Mouse (Mus musculus): ENCODE measurements around the gene Cmss1. TPM values are rescaled to one million over a fixed set of nuclear protein-coding genes. Genes with fewer than 3 reads are reported as not detected.

Cmss1 gene
- total RNA-seq, 4 experiments from 2014 or later = 63.7 to 86.8 (median 76.8) TPM

DNA sequence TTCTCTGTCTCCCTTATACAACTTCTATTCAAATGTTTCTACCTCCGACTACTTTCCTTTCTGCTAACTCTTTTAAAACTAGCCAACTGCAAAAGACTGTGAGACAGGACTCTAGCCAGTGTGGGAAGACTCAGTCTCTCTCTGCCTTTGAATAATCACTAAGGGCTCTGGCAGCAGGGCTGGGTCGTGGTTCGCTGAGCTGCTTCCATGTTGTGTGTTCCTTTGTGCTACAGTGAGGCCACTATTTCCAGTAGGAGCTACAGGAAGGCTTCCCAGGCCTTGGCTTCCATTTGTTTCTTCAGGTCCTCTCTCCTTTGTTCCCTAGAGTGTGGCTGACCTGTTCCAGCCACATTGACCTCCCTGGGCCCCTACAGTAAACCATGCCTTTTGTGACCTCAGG lies 260.4 kb downstream of the Cmss1 start:
- no peak for DNase-seq (ENCODE audit: low spot score)

DNA sequence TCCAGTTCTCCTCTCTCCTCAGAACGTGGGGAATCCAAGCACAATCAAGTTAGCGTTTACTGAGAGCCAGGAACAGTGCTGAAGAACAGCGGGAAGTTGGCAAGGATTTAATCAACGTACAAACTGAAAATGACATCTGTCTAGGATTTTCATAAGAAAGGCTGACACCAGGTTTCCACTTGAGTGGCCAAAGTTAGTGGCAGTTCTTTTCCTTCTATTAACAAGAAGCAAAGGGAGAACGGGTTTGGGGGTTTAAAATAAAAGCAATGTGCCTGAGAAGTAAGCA lies 266.1 kb downstream of the Cmss1 start:
- DNase-seq (ENCODE audit: low spot score) = no peak

DNA sequence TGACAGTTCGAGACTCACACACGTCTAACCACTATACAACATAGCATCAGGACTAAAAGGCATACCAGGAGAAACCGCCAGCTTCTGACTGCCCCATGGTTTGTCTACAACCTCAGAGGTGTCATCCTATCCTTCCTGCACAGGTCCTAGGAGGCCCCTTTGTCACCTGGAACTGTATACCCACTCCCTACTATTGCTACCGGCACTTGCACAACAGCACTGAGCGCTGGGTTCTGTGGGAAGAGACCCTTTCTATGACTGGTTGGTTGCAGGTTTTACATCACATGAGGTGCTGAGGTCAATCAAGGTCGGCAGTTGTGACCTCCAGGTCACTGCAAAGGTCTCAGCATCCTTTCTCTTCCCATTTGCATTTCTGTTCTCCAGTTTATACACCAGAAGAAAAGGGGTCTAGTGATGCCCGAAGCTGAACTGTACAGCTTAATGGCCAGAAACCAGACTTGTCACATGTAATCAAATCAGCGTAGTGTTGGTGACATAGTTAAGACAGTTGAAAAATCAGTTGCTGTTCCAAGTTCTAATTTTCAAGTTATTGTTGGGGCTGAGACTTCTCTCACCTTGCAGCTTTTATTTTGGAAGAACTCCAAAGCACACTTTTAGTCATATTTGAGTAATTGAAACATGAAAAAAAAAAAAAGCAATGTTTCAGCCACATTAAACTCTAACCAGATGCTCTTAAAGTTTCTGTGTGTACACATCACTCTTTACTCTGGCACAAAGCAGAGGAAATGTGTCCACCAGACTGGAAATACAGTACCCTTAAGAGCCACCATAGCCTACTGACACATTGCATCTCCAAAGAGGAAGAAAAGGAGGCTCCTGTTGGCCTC lies 266.7 kb downstream of the Cmss1 start:
- no peak for DNase-seq (ENCODE audit: low spot score)

DNA sequence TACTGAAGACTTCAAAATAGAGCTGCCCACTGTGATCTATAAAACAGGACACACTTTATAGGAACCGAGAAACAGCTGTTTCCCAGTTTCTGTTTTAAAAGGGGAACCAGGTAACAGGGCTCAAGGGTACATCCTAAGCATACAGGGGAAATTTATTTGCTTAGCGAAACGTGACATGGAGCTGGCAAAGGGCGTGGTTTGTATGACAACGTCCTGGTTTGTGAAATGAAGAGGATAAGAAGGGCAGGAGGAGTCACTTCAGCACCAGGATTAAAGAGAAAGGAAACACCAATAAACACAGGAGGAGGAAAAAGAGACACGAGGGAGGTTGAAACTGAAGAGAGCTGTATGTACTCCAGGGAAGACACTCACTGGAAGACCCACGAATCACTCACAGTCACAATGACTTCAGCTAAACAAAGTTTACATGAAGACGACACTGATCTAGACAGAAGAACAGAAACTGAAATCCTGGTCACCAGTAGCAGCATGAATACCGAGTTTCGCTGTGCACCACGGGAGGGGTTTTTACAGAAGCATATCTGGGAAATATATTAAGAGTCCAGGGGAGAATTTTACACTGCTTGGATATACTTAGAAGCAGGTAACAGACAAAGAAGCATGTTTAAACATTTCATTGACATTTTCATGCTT lies 269.8 kb downstream of the Cmss1 start:
- DNase-seq (ENCODE audit: low spot score) = peak; percentile 46

DNA sequence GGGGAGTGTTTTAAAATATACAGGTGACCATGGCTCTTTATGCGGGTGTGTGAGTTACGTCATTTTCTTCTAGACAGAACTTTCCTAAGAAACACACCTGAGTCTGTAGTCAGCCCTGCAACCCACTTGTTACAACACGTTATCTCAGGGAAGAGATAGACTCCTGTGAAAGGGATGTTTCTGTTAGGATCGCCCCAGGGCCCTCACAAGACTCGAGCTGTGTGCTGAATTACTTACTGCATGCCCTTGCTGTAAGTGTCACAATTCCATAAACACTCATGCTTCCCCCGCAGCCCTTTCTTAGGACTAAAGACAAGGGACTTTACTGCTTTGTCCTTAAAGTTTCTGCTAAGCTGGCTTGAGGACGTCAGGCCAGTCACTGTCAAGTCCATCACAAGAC lies 274.4 kb downstream of the Cmss1 start:
- DNase-seq (ENCODE audit: low spot score) = no peak

DNA sequence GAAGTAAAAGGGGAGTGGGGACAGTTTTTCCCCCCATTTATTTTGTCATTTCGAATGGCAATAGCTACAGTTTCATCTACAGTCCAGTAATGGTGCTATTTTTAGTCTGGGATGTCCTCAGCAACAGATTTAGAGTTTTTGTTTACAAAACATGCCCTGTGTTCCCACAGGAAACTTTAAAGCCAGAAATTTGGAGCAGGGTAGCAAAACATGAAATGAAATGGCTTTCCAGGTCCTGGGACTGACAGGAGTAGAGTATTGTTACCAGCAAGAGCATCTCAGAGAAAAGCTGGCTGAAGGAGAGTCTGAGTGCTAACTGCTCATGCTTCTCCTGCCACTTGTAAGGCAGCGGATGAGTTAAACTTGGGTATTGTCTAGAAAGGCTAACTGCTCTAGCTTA lies 276.6 kb downstream of the Cmss1 start:
- DNase-seq (ENCODE audit: low spot score) = no peak

DNA sequence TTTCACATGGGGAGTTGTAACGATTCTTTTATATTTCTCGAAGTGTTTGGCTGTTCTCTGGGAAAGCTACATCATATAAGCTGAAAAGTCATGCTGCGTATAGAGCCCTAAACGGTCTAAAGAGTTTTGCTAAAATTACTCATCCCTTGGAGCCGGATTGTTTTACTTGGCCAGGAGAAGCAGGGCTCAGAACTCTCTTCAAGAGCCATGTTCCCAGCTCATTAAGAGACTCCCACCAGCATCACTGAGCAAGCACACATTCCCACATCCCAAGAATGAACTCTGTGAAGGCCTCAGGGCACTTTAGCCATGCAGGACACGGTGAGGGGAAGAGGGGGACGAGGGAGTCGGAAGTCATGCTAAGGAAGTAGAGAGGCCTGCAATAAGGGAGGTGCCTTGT lies 277.6 kb downstream of the Cmss1 start:
- DNase-seq (ENCODE audit: low spot score) = peak; percentile 53

DNA sequence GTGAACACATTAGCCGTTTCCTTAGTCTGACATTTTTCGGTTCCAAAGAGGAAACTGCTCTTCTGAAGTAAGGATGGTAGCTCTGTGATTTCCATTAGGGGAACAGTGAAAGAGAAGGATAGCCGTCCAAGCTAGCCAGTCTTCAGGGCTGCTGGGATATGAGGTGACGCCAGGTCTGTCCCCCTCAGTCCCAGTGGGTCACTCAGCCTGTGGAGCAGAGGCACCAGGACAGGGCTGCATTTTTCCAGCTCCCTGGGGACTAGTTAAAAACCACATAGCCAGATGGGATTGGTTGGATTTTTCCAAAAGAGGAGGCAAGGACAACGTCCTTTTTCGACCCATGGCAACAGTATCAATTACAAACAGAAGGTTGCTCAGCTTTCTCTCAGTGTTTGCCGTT lies 279.7 kb downstream of the Cmss1 start:
- peak; percentile 80 for DNase-seq (ENCODE audit: low spot score)

DNA sequence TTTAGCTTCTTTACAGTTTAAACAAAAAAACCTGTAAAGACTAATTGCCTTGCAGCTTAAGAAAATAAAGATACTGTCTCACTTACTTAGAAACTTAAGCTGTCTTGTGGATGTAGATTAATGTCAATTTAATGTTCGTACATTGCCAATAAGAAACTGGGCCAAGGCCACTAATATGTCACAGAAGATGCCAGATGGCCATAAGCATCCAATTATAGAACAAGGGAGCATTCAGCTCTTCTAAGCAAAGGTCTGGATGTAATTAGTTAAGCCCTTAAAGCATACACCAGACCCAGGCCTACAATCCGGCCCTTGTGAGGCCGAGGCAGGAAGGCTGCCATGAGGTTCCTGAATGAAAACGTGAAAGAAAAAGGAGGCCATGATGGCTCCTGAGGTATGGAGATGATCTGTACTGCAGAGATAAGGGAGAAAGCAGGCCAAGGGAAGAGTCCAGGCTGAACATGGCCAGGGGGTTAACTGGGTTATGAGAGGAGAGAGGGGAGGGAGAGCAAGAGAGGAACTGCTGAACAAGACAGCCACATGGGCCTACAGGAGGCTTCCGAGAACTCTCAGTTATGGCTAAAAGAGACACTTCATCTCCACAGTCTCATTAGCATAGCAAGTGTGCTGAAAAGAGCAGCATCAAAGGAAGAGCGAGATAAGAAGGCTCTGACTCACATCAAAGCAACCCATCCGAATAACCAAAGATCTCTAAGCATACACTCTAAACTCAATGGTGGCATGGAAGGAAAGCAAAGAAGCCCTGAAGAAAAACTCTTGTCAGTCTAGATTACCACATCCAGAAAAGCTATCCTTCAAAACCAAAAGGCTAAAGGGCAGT lies 287.2 kb downstream of the Cmss1 start:
- no peak for DNase-seq (ENCODE audit: low spot score)

DNA sequence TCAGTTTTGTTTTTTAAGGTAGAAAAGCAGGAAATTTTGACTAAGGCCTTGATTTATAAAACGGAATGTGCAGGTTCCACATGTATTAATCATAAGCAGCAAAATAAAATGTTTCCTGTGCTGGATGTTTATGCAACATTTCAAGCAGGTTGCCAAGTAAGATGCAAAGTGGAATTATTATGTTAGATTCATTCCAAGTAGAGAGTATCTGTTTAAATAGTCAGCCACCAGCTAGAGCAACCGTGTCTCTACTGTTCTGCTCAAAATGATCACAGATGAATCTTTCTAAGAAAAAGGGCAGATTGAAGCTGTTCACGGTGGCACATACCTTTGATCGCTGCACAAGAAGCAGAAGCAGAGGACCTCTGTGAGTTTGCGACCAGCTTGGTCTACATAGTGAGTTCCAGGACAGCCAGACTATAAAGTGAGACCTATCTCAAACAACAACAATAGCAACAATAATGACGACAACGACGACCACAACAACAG lies 288.0 kb downstream of the Cmss1 start:
- no peak for DNase-seq (ENCODE audit: low spot score)

DNA sequence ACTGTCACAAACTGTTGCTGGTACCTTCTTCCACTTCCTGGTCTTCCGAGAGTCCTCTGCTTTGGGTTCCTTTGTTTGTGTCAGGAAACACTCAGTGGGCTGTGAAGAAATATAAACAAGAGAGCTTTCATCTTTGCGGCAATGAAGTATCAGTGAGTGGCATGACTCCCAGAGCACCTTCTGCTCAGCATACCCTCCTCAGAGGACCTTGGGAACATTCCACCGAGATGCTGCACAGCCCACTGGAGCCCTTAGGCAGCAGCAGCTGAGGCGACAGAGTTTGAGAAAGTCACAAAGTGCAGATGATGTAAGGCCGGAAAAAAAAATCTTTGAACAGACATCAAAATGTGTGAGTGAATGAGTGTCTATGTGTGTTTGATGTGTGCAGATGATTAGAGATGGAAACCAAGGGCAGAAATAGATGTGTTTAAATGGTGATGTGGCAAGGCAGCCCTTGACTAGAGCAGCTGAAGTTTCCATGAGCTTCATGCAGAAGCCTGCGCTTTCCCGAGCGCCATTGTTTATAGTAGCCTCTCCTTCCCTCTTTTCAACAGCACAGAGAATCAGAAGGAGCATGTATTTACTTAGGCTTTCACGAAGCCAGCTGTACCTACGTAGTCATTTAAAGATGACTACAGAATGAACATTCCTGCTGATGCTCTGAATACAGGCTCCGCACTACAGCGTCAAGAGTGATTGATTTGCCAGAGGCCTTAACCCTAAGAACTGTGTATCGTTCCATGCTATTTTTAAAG lies 288.6 kb downstream of the Cmss1 start:
- no peak for DNase-seq (ENCODE audit: low spot score)

DNA sequence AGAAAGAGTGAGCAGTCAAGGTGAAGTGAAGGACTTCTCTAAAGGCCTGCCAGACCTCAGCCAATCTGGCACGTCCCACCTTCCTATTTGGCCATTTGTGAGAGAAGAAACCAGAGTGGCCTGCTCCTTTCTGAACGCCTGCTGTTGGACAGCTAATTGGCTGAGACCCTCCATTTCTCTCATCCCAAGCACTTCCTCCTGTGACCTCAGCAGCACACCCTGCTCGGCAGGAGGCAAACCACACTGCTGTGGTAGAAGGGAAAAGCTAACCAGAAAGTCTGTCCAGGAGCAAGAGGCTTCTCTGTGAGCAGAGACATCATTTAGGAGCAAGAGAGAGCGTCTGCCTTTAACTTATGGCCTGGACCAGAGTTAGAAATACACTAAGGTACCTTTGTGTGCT lies 289.5 kb downstream of the Cmss1 start:
- DNase-seq (ENCODE audit: low spot score) = no peak

DNA sequence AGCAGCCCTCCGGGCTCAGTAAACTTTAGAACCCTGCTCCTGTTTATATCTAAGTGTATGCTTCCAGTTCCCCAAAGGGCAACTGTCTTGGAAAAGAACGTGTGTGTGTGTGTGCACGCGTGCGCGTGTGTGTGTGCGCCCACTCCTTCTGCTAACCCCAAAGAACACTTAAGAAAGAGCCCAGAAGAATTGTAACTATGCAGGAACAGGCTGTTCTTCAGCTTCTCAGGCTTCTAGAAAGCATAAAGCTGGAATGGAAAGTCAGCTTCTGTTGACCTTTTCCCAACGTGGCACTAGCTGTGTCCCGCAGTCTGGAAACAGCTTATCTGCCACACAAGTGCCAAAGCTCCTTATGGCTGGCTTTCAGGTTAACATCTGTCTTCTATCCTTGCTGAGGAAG lies 291.6 kb downstream of the Cmss1 start:
- DNase-seq (ENCODE audit: low spot score) = no peak

DNA sequence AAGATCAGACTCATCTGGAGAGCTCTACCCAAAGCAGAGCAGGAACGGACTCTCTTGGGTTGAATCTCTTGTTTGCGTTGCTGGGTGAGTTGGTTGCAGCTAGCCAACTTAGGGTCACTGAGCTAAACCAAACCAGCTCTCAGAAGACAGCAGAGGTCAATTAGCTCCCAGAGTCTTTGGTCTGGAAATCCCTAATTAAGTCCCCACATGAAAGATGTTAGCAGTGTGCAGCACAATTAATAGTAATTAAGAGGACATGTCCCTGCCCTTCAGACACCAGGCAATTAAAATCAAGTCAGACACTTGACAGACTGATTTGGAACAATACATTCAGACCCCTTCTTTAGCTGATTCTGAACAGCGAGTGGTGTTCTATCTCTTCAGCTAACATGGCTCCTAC lies 292.4 kb downstream of the Cmss1 start:
- no peak for DNase-seq (ENCODE audit: low spot score)

DNA sequence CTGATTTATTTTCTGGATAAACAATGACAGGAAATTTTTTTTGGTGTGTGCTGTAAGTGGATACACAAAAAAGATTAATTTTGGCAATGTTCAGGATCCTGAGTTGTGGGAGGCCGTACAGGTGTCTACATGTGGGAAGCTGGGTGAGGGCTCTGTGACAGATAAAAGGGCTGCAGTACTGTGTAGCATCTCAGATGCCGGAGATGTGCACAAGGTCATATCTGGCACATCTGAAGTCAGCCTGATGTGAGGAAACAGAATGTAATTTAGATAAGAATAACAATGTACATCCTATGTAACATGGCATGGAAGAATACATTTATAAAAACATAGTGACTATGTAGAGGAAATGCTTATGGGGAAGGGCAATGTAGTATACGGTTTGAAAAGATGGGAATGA lies 293.2 kb downstream of the Cmss1 start:
- DNase-seq (ENCODE audit: low spot score) = no peak

DNA sequence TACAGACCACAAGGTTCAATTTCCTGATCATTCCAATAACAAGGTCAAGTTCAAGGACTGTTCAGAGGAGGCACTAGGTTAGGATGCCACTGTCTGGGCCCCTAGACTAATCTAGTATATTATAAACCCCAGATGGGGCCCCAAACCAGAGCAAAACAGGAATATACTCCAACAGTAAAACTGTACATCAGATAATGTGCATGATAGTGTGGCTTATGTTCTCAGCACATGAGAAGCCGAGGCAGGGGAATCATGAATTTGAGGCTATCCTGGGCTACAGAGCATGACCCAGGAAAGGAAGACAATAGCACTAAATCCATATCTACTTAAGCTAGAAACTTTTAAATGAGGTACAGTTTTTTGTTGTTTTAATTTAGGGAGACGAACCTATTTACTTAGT lies 294.5 kb downstream of the Cmss1 start:
- DNase-seq (ENCODE audit: low spot score) = no peak

DNA sequence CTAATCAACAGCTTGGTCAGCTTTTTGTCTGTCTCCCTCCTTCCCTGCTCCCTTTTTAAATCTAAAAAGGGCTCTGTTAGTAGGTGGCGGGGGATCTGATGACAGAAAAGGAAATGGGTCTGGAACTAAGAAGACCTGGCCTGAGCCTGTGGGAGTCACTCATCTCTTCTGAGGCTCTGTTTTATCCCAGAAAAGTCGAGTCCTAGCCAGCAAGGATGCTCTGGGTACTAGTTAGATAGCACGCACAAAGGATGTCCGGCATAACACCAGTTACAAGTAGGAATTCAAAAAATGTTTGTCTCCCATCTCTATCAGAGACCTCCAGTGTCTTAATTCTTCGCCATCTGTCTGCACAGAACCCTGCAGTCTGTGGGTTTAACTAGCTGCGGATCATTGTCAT lies 301.2 kb downstream of the Cmss1 start:
- no peak for DNase-seq (ENCODE audit: low spot score)

DNA sequence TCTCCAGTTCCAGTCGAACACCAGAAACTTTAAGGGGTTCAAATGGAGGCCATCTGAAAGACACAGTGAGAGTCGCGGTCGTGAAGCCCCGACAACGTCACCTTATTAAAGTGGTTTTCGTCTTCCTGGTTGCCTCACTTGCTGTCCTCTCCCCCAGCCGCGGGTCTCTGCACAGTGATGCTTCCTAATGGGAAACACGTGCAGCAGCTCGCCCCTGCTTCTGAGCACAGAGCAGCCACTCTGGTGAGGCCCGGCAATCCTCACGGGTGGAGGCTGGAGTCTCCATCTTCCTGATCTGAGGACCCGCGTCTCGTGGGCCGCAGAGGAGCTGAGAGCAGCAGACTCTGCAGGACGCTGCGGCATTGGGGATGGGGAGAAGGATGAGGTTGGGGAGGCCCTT lies 302.9 kb downstream of the Cmss1 start:
- no peak for DNase-seq (ENCODE audit: low spot score)

DNA sequence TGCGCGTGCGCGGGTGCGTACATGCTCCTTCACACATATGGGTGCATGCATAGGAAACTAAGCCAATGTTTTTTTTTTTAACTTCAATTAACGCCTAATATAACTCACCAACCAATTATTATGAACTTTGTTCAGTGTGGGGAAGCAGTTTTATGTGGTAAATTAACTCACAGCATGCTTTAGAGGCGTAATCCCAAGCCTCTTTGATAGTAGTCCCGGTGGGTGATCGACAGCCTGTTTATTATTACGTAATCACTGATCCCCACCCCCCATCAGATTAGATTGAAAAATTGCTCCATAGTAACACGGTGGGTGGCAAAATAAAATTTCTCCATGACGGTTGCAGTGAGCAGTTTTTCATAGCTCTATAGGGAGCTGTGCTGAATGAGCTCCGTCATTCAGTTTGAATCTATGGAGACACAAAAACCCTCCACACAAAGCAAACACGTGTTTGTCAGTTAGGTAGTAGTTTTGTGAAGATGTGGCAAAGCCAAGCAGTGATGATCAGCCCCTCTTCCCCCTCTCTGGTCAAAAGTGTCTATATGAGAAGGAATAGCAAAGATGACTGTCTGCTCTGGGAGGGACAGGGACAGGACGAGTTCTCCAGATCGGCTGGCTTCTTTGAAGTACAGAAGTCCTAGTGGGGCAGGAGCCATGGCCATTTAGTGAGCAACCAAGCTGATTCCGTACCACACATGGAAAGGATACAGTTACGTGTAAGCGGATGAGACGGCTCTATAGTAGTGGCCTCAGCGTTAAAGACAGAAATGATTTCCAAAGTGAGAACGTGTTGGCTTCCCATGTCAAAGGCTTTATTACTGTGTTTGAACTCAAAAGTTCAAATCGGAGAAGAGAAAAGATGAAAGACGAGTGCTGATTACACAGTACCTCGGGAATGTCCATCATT lies 303.6 kb downstream of the Cmss1 start:
- DNase-seq (ENCODE audit: low spot score) = no peak

DNA sequence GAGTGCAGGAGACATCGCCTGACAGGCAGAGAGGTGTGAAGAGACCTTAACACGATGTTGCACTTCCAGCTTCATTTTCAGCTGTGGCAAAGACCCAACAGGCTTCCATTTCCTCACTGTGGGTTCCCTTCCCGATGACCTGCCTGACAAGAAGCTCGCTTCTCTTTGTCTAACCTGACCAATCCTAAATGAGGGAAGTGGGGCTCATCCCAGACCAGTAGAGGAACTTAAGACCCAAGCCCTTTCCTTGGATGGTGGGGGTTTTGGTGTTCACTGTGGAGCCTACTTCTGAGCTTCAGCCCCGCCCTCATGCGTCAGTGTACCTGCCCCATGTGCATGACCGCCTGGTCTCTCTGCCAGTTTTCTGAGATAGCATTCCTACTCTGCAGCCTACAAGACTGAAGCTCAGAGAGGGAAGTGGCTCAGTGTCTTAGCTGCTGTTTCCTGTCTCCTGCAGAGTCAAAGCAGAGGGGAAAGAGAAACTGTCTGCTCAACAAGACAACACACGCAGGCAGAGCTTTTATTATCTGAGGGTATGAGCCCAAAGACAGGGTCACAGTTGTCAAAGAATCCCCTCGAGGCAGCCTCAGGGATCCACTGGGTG lies 305.1 kb downstream of the Cmss1 start:
- peak; percentile 14 for DNase-seq (ENCODE audit: low spot score)
